Mouse (Mus musculus) liver, embryonic 14.5 days (tissue): ENCODE data around the gene Msi2. TPM values are rescaled to one million over a fixed set of nuclear protein-coding genes. Genes with fewer than 3 reads are reported as not detected.

Source experiments
- ATAC-seq: fragments of 200-750 bp; cut with Nextera tagmentation; 2 replicates; pipeline ENCODE4 v1.8.0; 2017; ENCODE audit warnings: moderate number of reproducible peaks, mild to moderate bottlenecking, moderate library complexity; ENCODE audit not compliant: insufficient read depth
- DNase-seq, 3 experiments: peaks; one replicate each; pipeline ENCODE4 v3.0.0-alpha.2; 2012 to 2013; ENCODE audit warnings: low read depth in 3 of 3, low spot score in 3 of 3
- H3K27ac ChIP-seq: fragments of 300-500 bp; sonication (generic); 2 replicates; pipeline ENCODE4 v1.5.1; 2014; ENCODE audit warnings: moderate library complexity, mild to moderate bottlenecking, control low read depth, inconsistent platforms
- H3K27me3 ChIP-seq: fragments of 300-500 bp; sonication (generic); 2 replicates; pipeline ENCODE4 v1.6.1; 2014; ENCODE audit warnings: mild to moderate bottlenecking, low read length, moderate library complexity; ENCODE audit not compliant: control insufficient read depth, insufficient read depth
- H3K36me3 ChIP-seq: fragments of 300-500 bp; sonication (generic); replicated peaks from 2 replicates; pipeline ENCODE4 v1.6.1; 2014; ENCODE audit warnings: low read depth; ENCODE audit not compliant: control insufficient read depth, insufficient read depth
- H3K4me1 ChIP-seq, 2 experiments: fragments of 200-500 bp in 1 of 2; fragments of 300-500 bp in 1 of 2; sonication (generic) in 1 of 2; replicated peaks; 2 replicates each; pipeline ENCODE4 v1.6.1; 2012 to 2014; ENCODE audit warnings: antibody characterized with exemption in 1 of 2, inconsistent platforms in 1 of 2, low read length in 1 of 2; ENCODE audit not compliant: control insufficient read depth in 2 of 2, insufficient read depth in 2 of 2
- H3K4me2 ChIP-seq: fragments of 300-500 bp; sonication (generic); 2 replicates; pipeline ENCODE4 v1.6.1; 2014; ENCODE audit warnings: low read depth, mild to moderate bottlenecking, control low read depth, moderate library complexity
- H3K4me3 ChIP-seq, 2 experiments: fragments of 200-500 bp in 1 of 2; fragments of 300-500 bp in 1 of 2; sonication (generic) in 1 of 2; 2 replicates each; pipeline ENCODE4 v1.5.1; 2012 to 2014; ENCODE audit warnings: low read depth in 2 of 2, low read length in 2 of 2, mild to moderate bottlenecking in 2 of 2, control low read depth in 1 of 2, inconsistent platforms in 1 of 2, moderate library complexity in 1 of 2; ENCODE audit not compliant: insufficient read depth in 1 of 2
- H3K9ac ChIP-seq: fragments of 300-500 bp; sonication (generic); replicated peaks from 2 replicates; pipeline ENCODE4 v1.6.1; 2014; ENCODE audit warnings: mild to moderate bottlenecking, control low read depth, moderate library complexity
- H3K9me3 ChIP-seq: fragments of 300-500 bp; sonication (generic); 2 replicates; pipeline ENCODE4 v1.6.1; 2016; ENCODE audit warnings: low read length, mixed read lengths; ENCODE audit not compliant: control insufficient read depth
- CTCF ChIP-seq: IDR thresholded peaks from 2 replicates; pipeline ENCODE4 v1.5.1; 2016; ENCODE audit warnings: antibody characterized with exemption, low read depth, control low read depth
- EP300 ChIP-seq: IDR thresholded peaks from 2 replicates; pipeline ENCODE4 v1.6.1; 2016; ENCODE audit warnings: antibody characterized with exemption, low read depth
- WGBS: fragments of 180-500 bp; shearing (Covaris S2); extraction: QIAGEN DNeasy Blood & Tissue Kit; methylation state at CpG from one replicate; pipeline ENCODE4 v1.1.7; 2014; ENCODE audit not compliant: insufficient replicate concordance; 5-methylcytosine and 5-hydroxymethylcytosine counted together
- polyA plus RNA-seq, 2 experiments: library from polyadenylated mRNA; depleted of rRNA in 1 of 2; stranded (reverse) in 1 of 2; unstranded in 1 of 2; fragments of >200 nt; fragmentation: Nextera tagmentation in 1 of 2; extraction: Ambion mirVana in 1 of 2; gene quantifications; 2 replicates each; pipeline versions ENCODE4 v1.2.1 to v1.2.3; 2012 to 2014

The Msi2 gene
- polyA plus RNA-seq, 2 experiments = 2.1 to 6.2 TPM

GRCm38 (mm10) chr11:88578700-88579099 lies 139.6 kb downstream of the Msi2 start:
- H3K4me1 ChIP-seq = peaks cover 3 to 20% of the 10 kb centered on the region in 2 experiments; a peak in 2 of 4 replicates
- H3K9ac ChIP-seq = no peak overlapping the region
- no peak overlapping the region for H3K27ac ChIP-seq
- no peaks in the 10 kb centered on the region for H3K36me3 ChIP-seq
- ATAC-seq (no peak), DNase-seq (no peak)
- no peak for TF ChIP-seq EP300
- no peak for TF ChIP-seq CTCF
- H3K9me3 ChIP-seq = no peaks in the 10 kb centered on the region
- H3K4me2 ChIP-seq = no peak overlapping the region
- H3K27me3 ChIP-seq = no peaks in the 10 kb centered on the region
- WGBS = 65% methylated on average over 2 of the region's 2 CpGs
- H3K4me3 ChIP-seq = no peak overlapping the region

GRCm38 (mm10) chr11:88577076-88577475 lies 141.2 kb downstream of the Msi2 start:
- 52% methylated on average over 7 of the region's 7 CpGs for WGBS
- no peak for ATAC-seq
- Histone ChIP-seq H3K4me3 (no peak overlapping the region), H3K4me2 (no peak overlapping the region), H3K27me3 (no peaks in the 10 kb centered on the region), H3K9me3 (no peaks in the 10 kb centered on the region), H3K36me3 (no peaks in the 10 kb centered on the region), H3K4me1 (peaks cover 0 to 11% of the 10 kb centered on the region in 2 experiments; a peak in 2 of 4 replicates), H3K27ac (no peak overlapping the region), H3K9ac (no peak overlapping the region)
- TF ChIP-seq CTCF (no peak), EP300 (no peak)
- no peak for DNase-seq

GRCm38 (mm10) chr11:88576233-88576998 lies 141.9 kb downstream of the Msi2 start:
- Histone ChIP-seq H3K36me3 (no peaks in the 10 kb centered on the region), H3K9ac (no peak overlapping the region), H3K27me3 (no peaks in the 10 kb centered on the region), H3K9me3 (no peaks in the 10 kb centered on the region), H3K4me2 (no peak overlapping the region), H3K27ac (no peak overlapping the region), H3K4me3 (no peak overlapping the region), H3K4me1 (peaks cover 0 to 9% of the 10 kb centered on the region in 2 experiments; a peak in 2 of 4 replicates)
- DNase-seq = no peak
- no peak for TF ChIP-seq EP300
- TF ChIP-seq CTCF = no peak
- ATAC-seq = no peak
- 59% methylated on average over 7 of the region's 7 CpGs for WGBS

GRCm38 (mm10) chr11:88574575-88575360 lies 143.5 kb downstream of the Msi2 start:
- Histone ChIP-seq H3K4me3 (no peak overlapping the region), H3K9ac (no peak overlapping the region), H3K36me3 (no peaks in the 10 kb centered on the region), H3K9me3 (no peaks in the 10 kb centered on the region), H3K27me3 (no peaks in the 10 kb centered on the region), H3K27ac (no peak overlapping the region), H3K4me1 (peaks cover 0 to 9% of the 10 kb centered on the region in 2 experiments; a peak in 2 of 4 replicates), H3K4me2 (no peak overlapping the region)
- ATAC-seq (no peak), DNase-seq (no peak)
- 64% methylated on average over 4 of the region's 4 CpGs for WGBS
- TF ChIP-seq EP300 (no peak), CTCF (no peak)

GRCm38 (mm10) chr11:88573013-88573412 lies 145.3 kb downstream of the Msi2 start:
- no peaks in the 10 kb centered on the region for H3K9me3 ChIP-seq
- ATAC-seq (no peak), DNase-seq (no peak)
- WGBS = 73% methylated on average over 5 of the region's 5 CpGs
- no peak overlapping the region for H3K4me3 ChIP-seq
- no peak overlapping the region for H3K27ac ChIP-seq
- H3K27me3 ChIP-seq = no peaks in the 10 kb centered on the region
- TF ChIP-seq CTCF = no peak
- TF ChIP-seq EP300 = no peak
- no peak overlapping the region for H3K9ac ChIP-seq
- H3K4me2 ChIP-seq = no peak overlapping the region
- peaks cover 0 to 9% of the 10 kb centered on the region in 2 experiments; a peak in 2 of 4 replicates for H3K4me1 ChIP-seq
- H3K36me3 ChIP-seq = no peaks in the 10 kb centered on the region
